ENCODE assay signal across 26 mouse cellular contexts in the genomic region with DNA sequence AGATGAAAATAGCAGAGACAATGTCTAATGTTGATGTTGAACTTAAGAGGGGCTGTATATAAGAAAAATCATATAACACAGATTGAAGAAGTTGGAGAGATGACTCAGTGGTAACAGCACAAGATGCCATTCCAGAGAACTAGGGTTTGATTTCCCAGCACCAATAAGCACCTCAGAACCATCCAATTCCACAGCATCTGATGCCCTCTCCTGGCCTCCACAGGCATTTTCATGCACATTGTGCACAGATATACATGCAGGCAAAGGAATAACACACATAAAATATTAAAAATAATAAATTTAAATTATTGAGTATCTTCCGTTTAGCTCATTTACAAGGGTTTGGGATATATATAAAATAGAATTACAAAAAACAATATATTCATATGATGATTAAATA.
DNase-seq lines count a peak whose midpoint lies in the region; ATAC-seq and TF ChIP-seq lines count a peak whose summit lies in the region.
"Had no signal": no experiment of that assay in that cellular context is flagged by ENCODE, and none has a peak within 500 bp of the region (broad histone marks: within the 10 kb centered on the region; RNA-seq: fewer than 3 reads in every experiment).

No protein-coding gene starts in this region.

- TF ChIP-seq RAD21 in MEL (IDR thresholded peaks at IDR 0.05; ENCODE audit: low read depth, low read length) = peak; percentile 74

- DNase-seq in MEL (ENCODE audit: low read depth, low spot score) = peak; percentile 47
- DNase-seq in ZHBTc4 (ENCODE audit: low read depth, low spot score) = peak; percentile 4
- DNase-seq in hindbrain, embryonic 14.5 days (ENCODE audit: low spot score) = no peak
- no peak for DNase-seq in ovary, postnatal 36 days (ENCODE audit: low spot score)
- DNase-seq in left cerebral cortex, adult 9 months (ENCODE audit: low spot score in 2 of 2) = no peak
- DNase-seq: adrenal gland, postnatal 14 days; cerebellum, adult 11 months; cerebellum, adult 2 months; cerebellum, adult 9-11 months; cerebellum, postnatal 25 days; forebrain, postnatal 0 days; gastrocnemius, adult 2 months; gastrocnemius, postnatal 25 days; heart, adult 18-20 months; heart, postnatal 10 days; heart, postnatal 4 days had no signal

- no peak overlapping the region for H3K27ac ChIP-seq in intestine, postnatal 0 days (ENCODE audit: low read depth, low read length)
- H3K27ac ChIP-seq in intestine, embryonic 15.5 days = no peak overlapping the region
- no peak overlapping the region for H3K27ac ChIP-seq in MEL (ENCODE audit: control insufficient read depth, low read depth, low read length)
- H3K27ac ChIP-seq in hindbrain, embryonic 14.5 days = no peak overlapping the region
- H3K27ac ChIP-seq: embryonic facial prominence, embryonic 12.5 days; embryonic facial prominence, embryonic 15.5 days; gastrocnemius, adult 2 months; heart, embryonic 15.5 days had no signal

- no peak for TF ChIP-seq EP300 in MEL (IDR thresholded peaks at IDR 0.05; ENCODE audit: low read depth in 1 of 2, low read length in 2 of 2)

- H3K4me3 ChIP-seq in intestine, postnatal 0 days (ENCODE audit: low read depth, low read length) = no peak overlapping the region
- H3K4me3 ChIP-seq in intestine, embryonic 15.5 days (replicated peaks) = no peak overlapping the region
- H3K4me3 ChIP-seq in E14TG2a.4 (replicated peaks; ENCODE audit: low read length) (no peak overlapping the region), MEL (ENCODE audit: control insufficient read depth in 1 of 2, insufficient read depth in 1 of 2, low read depth in 2 of 2, low read length in 2 of 2) (no peak overlapping the region)
- H3K4me3 ChIP-seq in hindbrain, embryonic 14.5 days (replicated peaks; ENCODE audit: low read length) = no peak overlapping the region
- H3K4me3 ChIP-seq: embryonic facial prominence, embryonic 12.5 days; embryonic facial prominence, embryonic 15.5 days; gastrocnemius, adult 2 months; heart, embryonic 12.5 days; heart, embryonic 15.5 days had no signal

- H3K36me3 ChIP-seq in intestine, postnatal 0 days (ENCODE audit: control insufficient read depth, insufficient read depth) = no peaks in the 10 kb centered on the region
- H3K36me3 ChIP-seq in intestine, embryonic 15.5 days = no peaks in the 10 kb centered on the region
- no peaks in the 10 kb centered on the region for H3K36me3 ChIP-seq in E14TG2a.4 (ENCODE audit: insufficient read depth, low read length)
- no peaks in the 10 kb centered on the region for H3K36me3 ChIP-seq in MEL (ENCODE audit: control insufficient read depth in 1 of 2, insufficient read depth in 2 of 2, low read length in 2 of 2)
- H3K36me3 ChIP-seq in hindbrain, embryonic 14.5 days (replicated peaks; ENCODE audit: control insufficient read depth, insufficient read depth) = no peaks in the 10 kb centered on the region
- H3K36me3 ChIP-seq: embryonic facial prominence, embryonic 12.5 days; embryonic facial prominence, embryonic 15.5 days; heart, embryonic 12.5 days; heart, embryonic 15.5 days had no signal

- H3K4me2 ChIP-seq in intestine, postnatal 0 days (replicated peaks; ENCODE audit: low read depth) = no peak overlapping the region
- no peak overlapping the region for H3K4me2 ChIP-seq in intestine, embryonic 15.5 days (replicated peaks)
- H3K4me2 ChIP-seq in hindbrain, embryonic 14.5 days (replicated peaks) = no peak overlapping the region
- H3K4me2 ChIP-seq: embryonic facial prominence, embryonic 12.5 days; embryonic facial prominence, embryonic 15.5 days; heart, embryonic 12.5 days; heart, embryonic 15.5 days had no signal

- no peak for ATAC-seq in intestine, postnatal 0 days
- no peak for ATAC-seq in intestine, embryonic 15.5 days
- ATAC-seq in hindbrain, embryonic 14.5 days (ENCODE audit: low FRiP score) = no peak
- ATAC-seq: forebrain, embryonic 14.5 days; forebrain, postnatal 0 days; hindbrain, embryonic 16.5 days; intestine, embryonic 16.5 days had no signal

- no peak for TF ChIP-seq POLR2A in MEL (IDR thresholded peaks at IDR 0.05; ENCODE audit: control insufficient read depth in 1 of 2, insufficient read depth in 1 of 2, low read depth in 1 of 2, low read length in 2 of 2, poor library complexity in 1 of 2)

- no peaks in the 10 kb centered on the region for H3K4me1 ChIP-seq in intestine, postnatal 0 days (replicated peaks; ENCODE audit: control insufficient read depth, insufficient read depth, low read length)
- no peaks in the 10 kb centered on the region for H3K4me1 ChIP-seq in intestine, embryonic 15.5 days (replicated peaks)
- no peaks in the 10 kb centered on the region for H3K4me1 ChIP-seq in E14TG2a.4 (replicated peaks; ENCODE audit: low read depth, low read length)
- H3K4me1 ChIP-seq in MEL (ENCODE audit: control insufficient read depth in 1 of 2, insufficient read depth in 2 of 2, low read length in 2 of 2) = no peaks in the 10 kb centered on the region
- H3K4me1 ChIP-seq in hindbrain, embryonic 14.5 days (replicated peaks; ENCODE audit: control insufficient read depth, insufficient read depth, low read length) = no peaks in the 10 kb centered on the region
- H3K4me1 ChIP-seq: embryonic facial prominence, embryonic 12.5 days; embryonic facial prominence, embryonic 15.5 days; heart, embryonic 12.5 days; heart, embryonic 15.5 days had no signal

- 85% methylated on average over 1 of the region's 1 CpGs for WGBS in intestine, postnatal 0 days
- WGBS in intestine, embryonic 15.5 days = 94% methylated on average over 1 of the region's 1 CpGs
- 93% methylated on average over 1 of the region's 1 CpGs for WGBS in hindbrain, embryonic 14.5 days

- H3K79me2 ChIP-seq in MEL (ENCODE audit: control insufficient read depth, insufficient read depth, low read length, poor library complexity) = no peaks in the 10 kb centered on the region

- no peaks in the 10 kb centered on the region for H3K27me3 ChIP-seq in intestine, postnatal 0 days (replicated peaks; ENCODE audit: control insufficient read depth, insufficient read depth, low read length)
- H3K27me3 ChIP-seq in intestine, embryonic 15.5 days (replicated peaks) = no peaks in the 10 kb centered on the region
- no peaks in the 10 kb centered on the region for H3K27me3 ChIP-seq in E14TG2a.4 (ENCODE audit: insufficient read depth, low read length)
- no peaks in the 10 kb centered on the region for H3K27me3 ChIP-seq in MEL (ENCODE audit: control insufficient read depth in 1 of 2, insufficient read depth in 2 of 2, low read length in 2 of 2)
- H3K27me3 ChIP-seq in hindbrain, embryonic 14.5 days (ENCODE audit: control insufficient read depth, insufficient read depth, low read length) = no peaks in the 10 kb centered on the region
- H3K27me3 ChIP-seq: embryonic facial prominence, embryonic 12.5 days; embryonic facial prominence, embryonic 15.5 days; heart, embryonic 12.5 days; heart, embryonic 15.5 days had no signal

- peak; percentile 5; the same call in 1 of the 2 replicates for TF ChIP-seq CTCF in intestine, postnatal 0 days (IDR thresholded peaks at IDR 0.05; ENCODE audit: low read depth)
- 0 out of 2 replicates have a peak, but pooled peaks have one; percentile 13 for TF ChIP-seq CTCF in E14TG2a.4 (conservative IDR thresholded peaks at IDR 0.05; ENCODE audit: low read length)
- TF ChIP-seq CTCF in MEL (IDR thresholded peaks at IDR 0.05 in 2 of 3, conservative IDR thresholded peaks at IDR 0.05 in 1 of 3; ENCODE audit: control insufficient read depth in 1 of 3, insufficient read depth in 1 of 3, low read depth in 2 of 3, low read length in 3 of 3, poor library complexity in 1 of 3, severe bottlenecking in 1 of 3) = peak in 2 of 3 experiments; percentile 54 to 55; a peak in 4 of 6 replicates

- no peaks in the 10 kb centered on the region for H3K9me3 ChIP-seq in intestine, postnatal 0 days (ENCODE audit: control insufficient read depth)
- H3K9me3 ChIP-seq in intestine, embryonic 15.5 days = no peaks in the 10 kb centered on the region
- H3K9me3 ChIP-seq in E14TG2a.4 (ENCODE audit: low read length) (no peaks in the 10 kb centered on the region), MEL (replicated peaks; ENCODE audit: insufficient read depth, low read length) (no peaks in the 10 kb centered on the region)
- H3K9me3 ChIP-seq in hindbrain, embryonic 14.5 days (ENCODE audit: control insufficient read depth, low read length) = no peaks in the 10 kb centered on the region
- H3K9me3 ChIP-seq: embryonic facial prominence, embryonic 12.5 days; embryonic facial prominence, embryonic 15.5 days; heart, embryonic 12.5 days; heart, embryonic 15.5 days had no signal

- no peak overlapping the region for H3K9ac ChIP-seq in intestine, postnatal 0 days (ENCODE audit: low read depth, low read length)
- no peak overlapping the region for H3K9ac ChIP-seq in intestine, embryonic 15.5 days
- no peak overlapping the region for H3K9ac ChIP-seq in MEL (ENCODE audit: control insufficient read depth, low read depth, low read length, poor library complexity, severe bottlenecking)
- H3K9ac ChIP-seq in hindbrain, embryonic 14.5 days = no peak overlapping the region
- H3K9ac ChIP-seq: embryonic facial prominence, embryonic 12.5 days; embryonic facial prominence, embryonic 15.5 days; forebrain, postnatal 0 days; heart, embryonic 12.5 days; heart, embryonic 15.5 days had no signal

TF ChIP-seq in MEL, 35 proteins besides CTCF, POLR2A, EP300 and RAD21:
- TF ChIP-seq USF2 (IDR thresholded peaks at IDR 0.05; ENCODE audit: borderline replicate concordance in 1 of 2, insufficient read depth in 1 of 2, low read depth in 1 of 2, low read length in 2 of 2) (no peak), MAFK (IDR thresholded peaks at IDR 0.05; ENCODE audit: borderline replicate concordance, low read depth, low read length) (no peak), JUND (IDR thresholded peaks at IDR 0.05; ENCODE audit: low read depth, low read length) (no peak), SMC3 (IDR thresholded peaks at IDR 0.05; ENCODE audit: low read depth, low read length) (peak; percentile 73), ZC3H11A (IDR thresholded peaks at IDR 0.05; ENCODE audit: low read depth, low read length) (peak; percentile 61), TCF12 (IDR thresholded peaks at IDR 0.05; ENCODE audit: low read depth, low read length) (no peak)

Comparison
In these comparisons a context has a peak if more than half of its experiments do, and no peak if none do; other contexts are left out.
1. DNase-seq: peak in MEL (single experiment) and ZHBTc4 (single experiment); none in hindbrain, embryonic 14.5 days (single experiment), ovary, postnatal 36 days (single experiment) and left cerebral cortex, adult 9 months (0 of 2).
2. Peak in every context shown above with its lines, with median percentiles within 50 percentile points of each other: CTCF ChIP-seq.